Mouse (Mus musculus): Measurements from ENCODE around the gene Coro7.

- no peak for TF ChIP-seq CTCF (IDR thresholded peaks at IDR 0.05; ENCODE audit: borderline replicate concordance, extremely low read depth, insufficient read depth, insufficient read length)
- TF ChIP-seq POLR2A (IDR thresholded peaks at IDR 0.05; ENCODE audit: borderline replicate concordance, extremely low read depth, insufficient read depth, insufficient read length, poor library complexity, severe bottlenecking), result no peak
Measured at GRCm38 (mm10) chr16:4650161-4650560, 29.4 kb downstream of the Coro7 start.

Data from brain, embryonic 14.5 days (tissue).